Mouse (Mus musculus) gastrocnemius, adult 8-10 months (tissue): ENCODE data around the gene Med21. TPM values are rescaled to one million over a fixed set of nuclear protein-coding genes. Genes with fewer than 3 reads are reported as not detected.

Experiments used
- DNase-seq, 2 experiments: peaks; one replicate each; pipeline ENCODE4 v3.0.0; 2022; ENCODE audit warnings: low spot score in 2 of 2
- total RNA-seq, 4 experiments: library from RNA; stranded (reverse); gene quantifications; 2 replicates each; pipeline ENCODE4 v1.2.4; 2022

Gene Med21
- total RNA-seq, 4 experiments from 2014 or later = 33.9 to 40.1 (median 35.6) TPM

- DNase-seq = no peak
Observed at GRCm38 (mm10) chr6:146678136-146679070, 36.1 kb downstream of the Med21 start.

- no peak for DNase-seq
Observed at GRCm38 (mm10) chr6:146683881-146684280, 41.5 kb downstream of the Med21 start.

DNA sequence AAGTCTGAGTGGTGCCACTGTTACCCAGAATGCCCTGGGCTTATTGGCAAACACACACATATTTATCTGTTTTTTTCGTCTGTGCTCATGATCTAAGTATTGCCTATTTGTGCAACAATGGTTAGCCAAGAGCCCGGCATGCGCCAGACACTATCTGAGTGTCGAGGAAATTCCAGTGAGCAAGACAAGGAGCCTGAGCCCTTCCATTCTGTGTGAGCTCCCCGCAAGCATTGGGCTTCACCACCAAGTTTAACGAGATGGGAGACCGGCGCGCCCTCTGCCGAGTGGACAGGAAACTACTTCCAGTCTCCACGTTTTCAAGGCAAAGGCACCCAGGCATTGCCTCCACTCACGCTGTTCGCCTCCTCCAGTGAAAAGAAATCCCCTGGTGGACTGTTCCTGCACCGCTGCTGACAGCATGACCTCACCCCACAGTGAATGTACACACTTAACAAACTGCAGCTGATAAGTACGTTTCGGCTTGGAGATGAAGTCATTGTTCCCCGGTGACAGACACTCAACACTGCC is 43.5 kb downstream of the Med21 start:
- peak; percentile 12 to 32 for DNase-seq

GRCm38 (mm10) chr6:146686463-146687196 is 44.3 kb downstream of the Med21 start:
- no peak for DNase-seq

DNA sequence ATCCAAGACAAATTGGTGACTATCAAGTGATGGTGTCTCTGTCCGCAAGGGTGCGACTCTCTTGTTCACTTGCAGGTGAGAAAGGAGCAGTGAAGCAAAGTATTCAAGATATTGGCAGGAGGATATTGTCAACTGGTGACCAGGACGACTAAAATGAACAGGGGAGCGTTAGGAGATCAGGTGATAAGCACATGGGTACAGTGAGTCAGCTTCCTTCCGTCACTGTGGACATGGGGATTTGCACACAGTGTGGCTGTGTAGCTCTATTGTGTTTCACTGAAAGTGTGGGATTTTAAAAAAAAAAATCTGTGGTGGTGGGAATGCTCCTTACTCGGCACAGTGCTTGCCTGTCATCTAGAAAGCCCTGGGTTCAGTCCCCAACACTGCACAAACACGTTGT is 45.7 kb downstream of the Med21 start:
- no peak for DNase-seq

DNA sequence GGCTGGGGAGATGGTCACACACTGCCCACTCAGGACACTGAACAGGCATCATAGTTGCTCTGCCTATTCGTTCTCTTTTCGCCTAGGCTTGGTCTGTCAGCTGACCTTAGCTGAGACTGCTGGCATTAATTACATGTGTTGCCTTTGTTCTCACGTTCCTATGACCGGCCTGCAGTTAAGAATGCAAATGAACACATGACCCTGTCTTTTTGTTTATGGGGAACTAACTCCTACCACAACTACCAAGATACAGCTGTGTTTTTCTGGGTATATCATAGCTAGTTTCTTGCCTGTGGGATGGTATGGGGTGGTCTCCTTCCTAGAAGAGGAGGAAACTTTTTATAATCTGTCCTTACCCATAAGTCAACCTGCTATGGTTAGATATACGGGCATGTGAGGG is 46.5 kb downstream of the Med21 start:
- DNase-seq = no peak

GRCm38 (mm10) chr6:146697767-146698166 is 55.4 kb downstream of the Med21 start:
- DNase-seq = no peak

DNA sequence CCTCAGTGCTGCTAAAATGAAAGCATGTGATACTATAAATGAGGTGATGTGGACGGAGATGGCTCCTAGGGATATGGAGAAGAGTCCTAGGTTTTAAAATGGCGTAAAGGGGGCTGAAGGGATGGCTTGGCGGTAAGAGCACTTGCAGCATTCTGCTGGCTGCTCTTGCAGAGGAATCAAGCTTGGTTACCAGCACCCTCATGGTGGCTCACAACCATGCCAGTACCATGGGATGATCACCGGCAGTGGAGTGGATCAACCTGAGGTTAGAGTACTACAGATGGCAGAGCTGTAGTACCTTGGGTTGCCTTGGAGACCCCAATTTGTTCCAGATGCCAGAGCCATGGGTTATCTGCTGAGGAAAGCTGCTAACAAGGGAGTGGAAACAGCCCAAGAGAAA is 56.0 kb downstream of the Med21 start:
- no peak for DNase-seq

Other genes starting within 250 kb of the Med21 start
- 1 to 10 TPM; 4.1 to 6.2 (median 5.0) TPM for gene Itpr2, start 140.3 kb upstream of the Med21 start, total RNA-seq
- gene Fgfr1op2, start 65.3 kb upstream of the Med21 start, total RNA-seq = 10 to 100 TPM; 51.1 to 60.5 (median 55.3) TPM
- 10 to 100 TPM in 3 of 4 experiments, 1 to 10 TPM in 1; 8.8 to 12.1 (median 11.4) TPM for gene Ints13, start 64.7 kb upstream of the Med21 start, total RNA-seq
- gene Tm7sf3, start 277 bp downstream of the Med21 start, total RNA-seq = 1 to 10 TPM; 5.0 to 6.3 (median 5.6) TPM
- 10 to 100 TPM in 2 of 4 experiments, 1 to 10 TPM in 2; 8.0 to 11.2 (median 10.3) TPM for gene Stk38l, start 82.4 kb downstream of the Med21 start, total RNA-seq
- gene Arntl2, start 153.5 kb downstream of the Med21 start, total RNA-seq = under 1 TPM; 0.48 to 0.72 (median 0.58) TPM
- not detected for gene Smco2, start 207.6 kb downstream of the Med21 start, total RNA-seq
- gene Ppfibp1, start 245.9 kb downstream of the Med21 start, total RNA-seq = 10 to 100 TPM; 45.6 to 62.4 (median 55.7) TPM